Mouse (Mus musculus) CD4-positive, CD25-positive, alpha-beta regulatory T cell, adult 2 months (primary cell): ENCODE data around the gene Olfr38.

ENCODE experiments used
- DNase-seq: peaks from one replicate; pipeline ENCODE4 v3.0.0-alpha.2; 2012; ENCODE audit warnings: low read depth, low spot score

Gene Olfr38

DNA sequence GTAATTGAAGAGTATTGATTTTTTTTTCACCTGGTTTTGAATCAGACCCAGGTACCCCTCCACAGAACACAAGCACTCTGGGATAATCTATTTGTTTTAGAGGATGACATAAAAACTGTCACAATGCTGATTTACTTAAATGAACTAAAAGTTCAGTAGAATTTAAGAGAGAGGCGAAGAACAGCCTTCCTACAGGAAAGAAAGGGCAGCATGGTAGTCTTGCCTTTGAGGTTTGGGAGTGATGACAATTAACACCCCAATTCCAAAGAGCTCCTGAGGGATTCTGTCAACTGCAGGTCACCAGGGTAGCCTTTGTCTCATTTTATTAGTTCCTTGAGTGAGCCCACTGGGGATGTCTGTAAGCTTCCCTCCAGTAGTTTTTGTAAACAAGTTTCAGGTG lies at the start of gene Olfr38:
Olfr38 (plus strand) TSS at position 301 of the 400 bp plus-strand sequence.
- DNase-seq = no peak

DNA sequence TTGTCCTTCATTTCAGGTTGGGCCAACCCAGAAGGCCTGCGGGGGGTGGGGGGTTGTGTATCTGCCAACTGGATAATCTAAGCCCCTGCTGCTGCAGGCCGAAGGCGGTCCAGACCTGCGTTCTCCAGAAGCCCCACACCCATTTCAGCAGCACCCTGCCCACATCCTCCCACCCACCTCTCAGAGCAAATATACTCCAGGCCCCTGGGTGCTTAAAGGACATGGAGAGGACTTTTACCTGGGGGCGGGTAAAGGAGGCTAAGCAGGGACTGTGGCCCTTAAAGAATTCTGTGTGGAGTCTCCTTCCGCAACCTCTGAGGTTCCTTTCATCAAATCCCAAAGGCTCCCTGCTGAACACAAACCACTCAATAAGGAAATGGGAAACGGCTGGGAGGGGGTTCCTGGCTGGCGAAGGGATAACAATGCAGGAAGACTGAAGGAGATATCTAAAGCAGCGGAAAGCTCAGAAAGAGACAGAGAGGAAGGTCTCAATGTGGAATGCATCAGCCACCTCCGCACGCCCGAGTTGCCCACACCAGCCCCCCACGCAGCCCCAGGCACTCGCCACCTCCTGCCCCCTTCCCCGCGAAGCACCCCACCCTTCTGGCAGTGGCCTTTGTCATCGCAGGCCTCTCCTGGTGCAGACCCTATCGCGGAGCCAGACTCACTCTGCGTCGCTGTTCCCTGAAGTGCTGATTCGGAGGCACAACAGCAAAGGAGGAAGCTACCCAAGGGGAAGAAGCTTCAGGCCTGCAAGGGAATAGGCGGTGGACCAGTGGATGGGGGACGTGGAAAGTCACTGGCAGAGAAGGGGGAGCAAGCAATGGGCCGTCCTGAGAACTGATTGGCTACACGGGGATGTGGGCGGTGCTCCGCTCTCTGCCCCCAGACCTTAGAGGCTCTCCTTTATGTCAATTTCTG lies 46.7 kb upstream of the Olfr38 start, which contains the start of gene Tcaf1:
Tcaf1 (minus strand) TSS at position 798 of the 921 bp plus-strand sequence.
- DNase-seq = no peak

DNA sequence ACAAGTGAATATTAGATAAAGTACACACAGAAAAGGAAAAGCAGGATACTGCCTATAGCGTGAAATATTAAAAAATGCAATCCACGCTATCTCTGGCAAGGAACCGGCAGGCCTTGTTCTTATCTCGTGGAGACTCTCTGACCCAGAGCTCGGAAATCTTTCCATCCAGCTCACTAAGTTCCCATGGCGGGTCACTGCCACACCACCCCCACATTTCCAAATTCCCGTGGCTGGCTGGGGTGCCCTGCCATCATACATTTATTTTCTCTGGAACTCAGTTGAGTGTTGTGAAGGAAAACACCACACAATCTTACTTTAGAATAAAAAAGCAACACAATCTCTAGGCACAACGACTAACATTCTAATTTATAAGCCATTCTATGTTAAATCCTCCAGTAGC lies 41.5 kb upstream of the Olfr38 start:
- no peak for DNase-seq

DNA sequence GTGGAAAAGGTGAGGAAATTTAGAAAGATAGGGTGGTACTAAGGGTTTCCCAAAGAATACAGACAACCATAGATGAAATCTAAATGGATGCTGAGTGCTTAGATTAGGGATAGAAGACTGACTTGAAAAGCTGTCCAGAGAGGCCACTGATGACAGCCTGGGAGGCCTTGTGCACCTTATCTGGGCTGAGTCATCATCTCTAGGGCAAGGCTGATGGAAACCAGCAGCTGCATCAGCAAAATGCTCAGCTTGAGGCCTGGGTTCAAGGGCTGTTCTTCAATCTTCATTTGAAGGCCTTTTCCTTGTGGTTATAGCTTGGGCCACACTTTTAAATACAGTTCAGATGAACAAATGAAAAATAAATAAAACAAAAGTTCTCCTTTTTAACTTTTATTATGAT lies 38.2 kb upstream of the Olfr38 start:
- DNase-seq = no peak

DNA sequence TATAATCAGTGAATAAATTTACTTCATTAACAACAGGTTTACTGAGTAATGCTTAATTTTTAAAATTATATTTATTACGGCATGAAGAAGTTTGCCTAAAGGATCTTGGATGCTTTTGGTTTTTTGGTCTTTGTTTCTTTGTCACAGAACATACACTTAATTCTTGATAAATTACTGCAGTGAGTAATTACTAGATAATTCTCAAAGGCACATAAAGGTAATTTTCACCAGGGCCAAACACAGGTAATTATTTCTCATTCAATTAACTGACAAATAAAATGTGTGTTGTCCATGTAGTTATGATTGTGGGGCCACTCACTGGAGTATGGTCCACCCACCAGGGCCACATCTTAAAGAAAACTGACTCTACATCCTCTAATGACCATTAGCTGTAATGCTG lies 17.1 kb upstream of the Olfr38 start, which contains the start of gene Olfr453:
Olfr453 (plus strand) TSS at position 301 of the 400 bp plus-strand sequence.
- DNase-seq = no peak

DNA sequence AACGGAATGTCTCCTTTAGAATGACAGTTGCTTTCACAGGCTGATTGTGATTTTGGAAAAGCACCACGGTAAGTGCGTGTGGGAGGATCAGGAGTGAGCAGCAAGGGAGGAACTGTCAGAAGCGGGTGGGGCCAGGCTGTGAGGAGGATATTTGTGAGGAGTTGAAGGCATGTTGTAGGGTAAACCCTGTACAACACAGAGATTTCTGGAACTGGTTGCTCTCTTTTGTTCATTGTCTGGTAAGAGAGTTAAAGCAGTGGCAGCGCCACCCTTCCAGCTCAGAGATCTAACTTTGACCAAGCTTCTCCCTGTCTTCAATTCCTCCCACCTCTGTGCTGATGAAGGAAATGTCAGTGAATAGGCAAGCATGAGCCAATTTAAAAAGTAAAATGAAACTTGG lies 13.9 kb upstream of the Olfr38 start:
- no peak for DNase-seq

DNA sequence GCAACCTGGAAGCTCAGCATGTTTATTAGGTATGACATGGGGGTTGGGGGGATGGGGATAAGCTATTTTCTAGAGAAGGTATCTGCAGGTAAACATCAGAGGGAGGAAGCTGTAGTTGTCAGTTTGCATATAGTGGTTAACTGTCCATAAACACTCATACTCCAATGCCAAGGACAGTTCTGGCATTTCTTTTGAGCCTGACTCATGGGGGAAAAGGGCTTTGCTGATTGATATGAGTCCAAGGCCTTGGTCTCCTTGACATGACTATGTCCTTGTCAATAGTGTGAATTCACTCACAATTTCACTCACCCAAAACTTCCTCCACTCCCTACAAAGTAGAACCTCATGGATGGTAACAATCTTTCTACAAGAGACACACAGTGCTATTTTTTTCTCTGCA lies 8.4 kb upstream of the Olfr38 start:
- no peak for DNase-seq

DNA sequence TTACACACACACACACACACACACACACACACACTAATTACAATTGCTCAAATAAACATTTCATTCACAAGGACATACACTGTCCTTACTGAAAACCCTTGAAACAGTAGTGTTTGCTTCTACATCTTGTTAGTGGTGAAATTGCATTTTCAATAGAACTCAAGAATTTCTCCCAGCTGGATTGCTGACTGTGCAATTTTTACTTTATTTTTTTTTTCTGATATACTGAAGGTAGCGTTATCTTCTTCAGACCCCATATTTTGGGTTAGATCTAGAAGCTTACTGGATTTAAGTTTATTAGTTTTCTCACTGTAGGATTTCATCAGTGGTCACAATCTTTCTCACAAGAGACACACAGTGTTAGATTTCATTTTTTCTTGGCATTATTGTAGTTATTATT lies 20.9 kb downstream of the Olfr38 start:
- no peak for DNase-seq

DNA sequence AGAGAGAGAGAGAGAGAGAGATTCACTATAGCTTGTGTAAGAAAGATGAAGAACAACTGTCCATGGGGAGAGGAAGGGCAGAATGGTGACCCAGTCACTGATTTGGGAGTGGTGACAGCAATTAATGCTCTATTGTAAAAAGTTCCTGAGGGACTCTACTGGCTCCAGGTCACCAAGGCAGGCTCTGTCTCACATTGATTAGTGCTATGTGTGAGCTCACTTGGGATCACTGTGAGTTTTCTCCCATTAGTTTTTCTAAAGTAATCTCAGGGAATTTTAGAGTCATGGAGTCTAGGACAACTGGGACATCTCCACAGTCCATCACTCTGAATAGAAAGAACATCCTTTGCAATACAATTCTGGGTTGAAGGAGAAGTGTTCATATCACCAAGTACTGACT lies 28.6 kb downstream of the Olfr38 start, which contains the start of gene Olfr452:
Olfr452 (plus strand) TSS at position 301 of the 400 bp plus-strand sequence.
- DNase-seq = no peak

DNA sequence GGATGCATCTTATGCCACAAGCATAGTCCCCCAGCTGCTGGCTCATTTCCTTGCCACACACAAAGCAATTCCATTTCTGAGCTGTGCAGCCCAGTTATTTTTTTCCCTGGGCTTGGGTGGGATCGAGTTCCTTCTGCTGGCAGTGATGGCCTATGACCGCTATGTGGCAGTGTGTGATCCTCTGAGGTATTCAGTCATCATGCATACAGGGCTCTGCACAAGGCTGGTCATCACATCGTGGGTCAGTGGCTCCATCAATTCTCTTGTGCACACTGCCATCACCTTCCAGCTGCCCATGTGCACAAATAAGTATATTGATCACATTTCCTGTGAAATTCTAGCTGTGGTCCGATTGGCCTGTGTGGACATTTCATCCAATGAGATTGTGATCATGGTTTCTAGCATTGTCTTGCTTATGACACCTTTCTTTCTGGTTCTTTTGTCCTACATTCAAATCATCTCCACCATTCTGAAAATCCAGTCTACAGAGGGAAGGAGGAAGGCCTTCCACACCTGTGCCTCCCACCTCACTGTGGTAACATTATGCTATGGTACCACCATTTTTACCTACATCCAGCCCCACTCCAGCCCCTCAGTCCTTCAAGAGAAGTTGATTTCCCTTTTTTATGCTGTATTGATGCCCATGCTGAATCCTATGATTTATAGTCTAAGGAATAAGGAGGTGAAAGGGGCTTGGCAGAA lies 34.2 kb downstream of the Olfr38 start:
- no peak for DNase-seq

DNA sequence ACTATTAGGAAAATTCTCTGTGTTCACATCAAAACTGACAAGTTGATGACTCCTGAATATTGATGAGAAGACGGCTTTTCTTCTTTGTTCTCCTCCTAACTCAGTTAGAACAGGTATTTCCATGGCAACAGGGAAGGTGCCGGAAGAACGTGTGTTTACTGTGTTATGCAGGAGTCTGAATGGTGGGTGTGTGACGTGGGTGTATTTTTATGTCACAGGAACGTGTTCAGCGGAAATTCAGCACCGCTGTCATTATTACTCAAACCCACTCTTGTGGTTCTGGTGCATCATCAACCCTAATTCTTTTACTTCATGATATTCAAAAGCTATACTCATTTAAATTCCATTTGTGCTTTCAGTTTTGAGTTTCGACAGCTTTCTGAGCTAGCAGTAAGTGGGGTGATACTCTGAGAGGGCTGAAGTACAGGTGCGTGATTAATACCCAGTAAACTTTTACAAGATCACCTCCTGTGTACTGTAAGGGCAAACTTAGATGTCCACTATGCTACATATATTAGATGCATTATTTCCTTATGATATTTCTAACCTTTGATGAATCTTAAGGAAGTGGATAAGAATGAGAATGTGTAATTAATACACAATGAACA lies 34.8 kb downstream of the Olfr38 start:
- no peak for DNase-seq

DNA sequence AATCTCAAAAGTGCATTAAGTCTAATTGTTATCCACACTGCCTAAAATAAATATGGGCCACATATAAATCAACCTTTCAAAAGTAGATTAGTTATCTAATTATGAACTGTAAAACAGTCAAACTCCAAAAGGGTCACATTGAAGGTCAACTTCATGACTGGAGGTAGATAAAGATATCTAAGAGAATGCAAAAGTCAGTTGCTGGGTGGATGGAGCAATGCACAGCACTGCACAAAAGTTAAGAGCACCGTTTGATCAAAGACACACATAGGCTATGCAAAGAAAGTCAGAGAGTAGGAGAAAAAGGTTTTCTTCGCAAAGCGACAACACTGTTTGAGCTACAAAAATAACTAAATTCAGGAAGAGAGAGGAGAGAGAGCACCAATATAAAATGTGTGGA lies 38.8 kb downstream of the Olfr38 start:
- DNase-seq = no peak

DNA sequence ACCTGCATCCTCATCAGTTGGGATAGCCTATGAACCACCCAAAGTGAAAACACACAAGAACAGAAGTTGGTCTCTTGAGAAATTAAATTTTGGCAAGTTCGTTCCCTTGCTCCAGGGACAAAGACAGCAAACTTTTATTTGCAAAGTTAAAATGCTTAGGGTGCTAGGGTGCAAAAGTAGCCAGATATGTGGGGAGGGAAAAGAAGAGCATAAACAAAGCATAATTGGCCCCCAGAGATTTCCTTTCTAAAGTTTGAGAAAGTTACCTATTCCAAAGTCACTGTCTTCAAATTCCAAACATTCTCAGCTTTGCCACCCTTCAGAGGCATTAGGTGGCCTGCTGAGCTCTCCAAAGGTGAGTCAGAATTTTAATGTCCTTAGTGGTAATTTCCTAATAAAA lies 55.4 kb downstream of the Olfr38 start, which contains the start of gene Olfr450:
Olfr450 (plus strand) TSS at position 301 of the 400 bp plus-strand sequence.
- DNase-seq = no peak
